Mouse (Mus musculus) ovary, adult 2 months (tissue): ENCODE results near the gene Gm4312. TPM values are rescaled to one million over a fixed set of nuclear protein-coding genes. Genes with fewer than 3 reads are reported as not detected.

ENCODE experiments used
- polyA plus RNA-seq: library from polyadenylated mRNA; depleted of rRNA; stranded (reverse); fragments of >200 nt; gene quantifications from 2 replicates; pipeline ENCODE4 v1.2.3, GENCODE M21; 2012; rRNA removed

The Gm4312 gene
- not detected in 2 replicates for polyA plus RNA-seq

GRCm38 (mm10) chr10:100382460-100382859, at the start of gene Gm4312:
Gm4312 (minus strand) TSS chr10:100382560.

DNA sequence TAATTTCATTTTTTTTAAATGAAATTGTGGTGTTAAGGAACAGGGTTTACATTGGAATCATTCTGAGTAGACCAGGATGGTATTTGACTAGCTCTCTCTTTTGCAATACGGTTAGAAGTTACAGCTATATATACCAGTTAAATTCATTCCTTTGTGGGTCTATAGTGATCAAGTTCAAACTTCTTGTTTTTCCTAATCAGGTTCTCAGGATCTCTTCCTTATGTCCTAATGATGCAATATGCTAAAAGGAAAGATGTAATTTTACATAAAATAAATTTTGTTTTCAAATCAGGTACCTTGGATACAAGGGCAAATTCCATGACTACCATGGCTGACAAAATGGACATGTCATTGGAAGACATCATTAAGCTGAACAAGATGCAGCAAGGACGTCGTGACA, 21.3 kb downstream of the Gm4312 start, which contains the start of gene Gm4307:
TSS of gene Gm4307 (plus strand) at position 301 of the 400 bp plus-strand sequence.

DNA sequence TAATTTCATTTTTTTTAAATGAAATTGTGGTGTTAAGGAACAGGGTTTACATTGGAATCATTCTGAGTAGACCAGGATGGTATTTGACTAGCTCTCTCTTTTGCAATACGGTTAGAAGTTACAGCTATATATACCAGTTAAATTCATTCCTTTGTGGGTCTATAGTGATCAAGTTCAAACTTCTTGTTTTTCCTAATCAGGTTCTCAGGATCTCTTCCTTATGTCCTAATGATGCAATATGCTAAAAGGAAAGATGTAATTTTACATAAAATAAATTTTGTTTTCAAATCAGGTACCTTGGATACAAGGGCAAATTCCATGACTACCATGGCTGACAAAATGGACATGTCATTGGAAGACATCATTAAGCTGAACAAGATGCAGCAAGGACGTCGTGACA, 31.6 kb downstream of the Gm4312 start, which contains the start of gene Gm4305:
TSS of gene Gm4305 (plus strand) at position 301 of the 400 bp plus-strand sequence.

GRCm38 (mm10) chr10:100345672-100346071, 36.7 kb downstream of the Gm4312 start, which contains the start of gene Gm4303:
Gm4303 (plus strand) TSS chr10:100345972.

GRCm38 (mm10) chr10:100340536-100340935, 41.8 kb downstream of the Gm4312 start, which contains the start of gene Gm4302:
Gm4302 (plus strand) TSS chr10:100340836.

GRCm38 (mm10) chr10:100335376-100335775, 47.0 kb downstream of the Gm4312 start, which contains the start of gene Gm4301:
Gm4301 (plus strand) TSS chr10:100335676.

Other genes starting within 250 kb of the Gm4312 start
- gene Gm4301, start 46.9 kb downstream of the Gm4312 start, polyA plus RNA-seq: not detected in 2 replicates
- not detected in 2 replicates for gene Gm4302, start 41.7 kb downstream of the Gm4312 start, polyA plus RNA-seq
- not detected in 2 replicates for gene Gm4303, start 36.6 kb downstream of the Gm4312 start, polyA plus RNA-seq
- not detected in 2 replicates for gene Gm4305, start 31.5 kb downstream of the Gm4312 start, polyA plus RNA-seq
- not detected in 2 replicates for gene Gm4307, start 21.2 kb downstream of the Gm4312 start, polyA plus RNA-seq
- gene Tmtc3, start 104.8 kb upstream of the Gm4312 start, polyA plus RNA-seq: 7.0 and 8.7 TPM in 2 replicates
- 0.20 TPM in 2 replicates for gene Cep290, start 105.0 kb upstream of the Gm4312 start, polyA plus RNA-seq
- gene 4930430F08Rik, start 207.9 kb upstream of the Gm4312 start, polyA plus RNA-seq: 6.1 and 6.9 TPM in 2 replicates
- not detected in 2 replicates for gene 1700017N19Rik, start 207.9 kb upstream of the Gm4312 start, polyA plus RNA-seq